Mouse (Mus musculus) neural tube, embryonic 10.5 days (tissue): Measurements from ENCODE around the gene Gm3460.
A peak's percentile ranks its signal among the peaks of the same experiment; 100 is the strongest.
"Not testable (repeated sequence)": the region's sequence is repeated elsewhere in the genome, so short reads cannot be mapped to it uniquely, and the experiment has no call there.

Experiments used
- DNase-seq: peaks from one replicate; pipeline ENCODE4 v3.0.0-alpha.2; 2017; ENCODE audit warnings: low spot score; ENCODE audit errors: extremely low spot score

Gm3460 gene

GRCm38 (mm10) chr14:6622318-6622717 lies at the start of gene Gm3460:
TSS of gene Gm3460 (minus strand) at chr14:6622418.
- not testable (repeated sequence) for DNase-seq

- DNase-seq, result not testable (repeated sequence)
Measured at GRCm38 (mm10) chr14:6606436-6606835, 15.8 kb downstream of the Gm3460 start.

GRCm38 (mm10) chr14:6605004-6605403 lies 17.2 kb downstream of the Gm3460 start:
- peak; percentile 49 for DNase-seq

- peak; percentile 20 for DNase-seq
Measured at GRCm38 (mm10) chr14:6604551-6604950, 17.7 kb downstream of the Gm3460 start.

GRCm38 (mm10) chr14:6590513-6590912 lies 31.7 kb downstream of the Gm3460 start, which contains the start of gene Gm3629:
TSS of gene Gm3629 (minus strand) at chr14:6590613.
- not testable (repeated sequence) for DNase-seq
